Mouse (Mus musculus) hindbrain, postnatal 0 days (tissue): ENCODE results near the gene Pla2g10. TPM values are rescaled to one million over a fixed set of nuclear protein-coding genes. Genes with fewer than 3 reads are reported as not detected.
"Not testable (repeated sequence)": the region's sequence is repeated elsewhere in the genome, so short reads cannot be mapped to it uniquely, and the experiment has no call there.

Experiments used
- ATAC-seq: fragments of 200-750 bp; cut with Nextera tagmentation; 2 replicates; pipeline ENCODE4 v1.8.0; 2017; ENCODE audit warnings: mild to moderate bottlenecking, moderate TSS enrichment, moderate library complexity
- DNase-seq: peaks from one replicate; pipeline ENCODE4 v3.0.0-alpha.2; 2015; ENCODE audit warnings: low spot score
- H3K27ac ChIP-seq: fragments of 300-500 bp; sonication (generic); 2 replicates; pipeline ENCODE4 v1.5.1; 2014; ENCODE audit warnings: mild to moderate bottlenecking
- H3K27me3 ChIP-seq: fragments of 300-500 bp; sonication (generic); 2 replicates; pipeline ENCODE4 v1.6.1; 2014; ENCODE audit warnings: low read length, mixed read lengths; ENCODE audit not compliant: insufficient read depth
- H3K36me3 ChIP-seq: fragments of 300-500 bp; sonication (generic); 2 replicates; pipeline ENCODE4 v1.6.1; 2014; ENCODE audit warnings: low read length, mixed read lengths; ENCODE audit not compliant: insufficient read depth
- H3K4me1 ChIP-seq: fragments of 300-500 bp; sonication (generic); 2 replicates; pipeline ENCODE4 v1.6.1; 2014; ENCODE audit warnings: antibody characterized with exemption, low read length, mixed read lengths; ENCODE audit not compliant: insufficient read depth
- H3K4me2 ChIP-seq: fragments of 300-500 bp; sonication (generic); 2 replicates; pipeline ENCODE4 v1.6.1; 2014; ENCODE audit warnings: low read depth, mild to moderate bottlenecking, low read length, moderate library complexity, mixed read lengths
- H3K4me3 ChIP-seq: fragments of 300-500 bp; sonication (generic); 2 replicates; pipeline ENCODE4 v1.5.1; 2014; ENCODE audit warnings: low read length
- H3K9ac ChIP-seq: fragments of 300-500 bp; sonication (generic); replicated peaks from 2 replicates; pipeline ENCODE4 v1.6.1; 2014; ENCODE audit warnings: mild to moderate bottlenecking, low read length, moderate library complexity, mixed read lengths
- H3K9me3 ChIP-seq: fragments of 300-500 bp; sonication (generic); 2 replicates; pipeline ENCODE4 v1.6.1; 2016; ENCODE audit warnings: low read length, mixed read lengths
- CTCF ChIP-seq: IDR thresholded peaks from 2 replicates; pipeline ENCODE4 v1.5.1; 2016; ENCODE audit warnings: antibody characterized with exemption, control low read depth, low read depth
- WGBS: fragments of 180-500 bp; shearing (Covaris S2); extraction: QIAGEN DNeasy Blood & Tissue Kit; methylation state at CpG from one replicate; pipeline ENCODE4 v1.1.7; 2014; 5-methylcytosine and 5-hydroxymethylcytosine counted together
- polyA plus RNA-seq: library from polyadenylated mRNA; unstranded; fragments of >200 nt; fragmentation: Nextera tagmentation; extraction: Ambion mirVana; gene quantifications from 2 replicates; pipeline ENCODE4 v1.2.1, GENCODE M21; 2015
- total RNA-seq: library from RNA; depleted of rRNA; stranded (reverse); fragments of >200 nt; gene quantifications from 2 replicates; pipeline ENCODE4 v1.2.3, GENCODE M21; 2014; rRNA removed

The Pla2g10 gene
- not detected in 2 replicates for total RNA-seq
- polyA plus RNA-seq: 0.19 TPM in 1 of 2 replicates, not detected in the other

- Histone ChIP-seq H3K4me1 (no peaks in the 10 kb centered on the region), H3K27me3 (no peaks in the 10 kb centered on the region), H3K36me3 (no peaks in the 10 kb centered on the region), H3K9ac (no peak within 1 kb of the TSS), H3K4me2 (peak within 1 kb of the TSS; percentile 34), H3K9me3 (no peaks in the 10 kb centered on the region), H3K27ac (no peak within 1 kb of the TSS), H3K4me3 (no peak within 1 kb of the TSS)
- TF ChIP-seq CTCF: no peak
- no peak for ATAC-seq
- 16% methylated on average over 26 of the region's 26 CpGs for WGBS
- DNase-seq: peak; percentile 2
These were observed at the start of gene Pla2g10 for GRCm38 (mm10) chr16:13730285-13731255. Gene Pla2g10 (minus strand): TSS chr16:13730983.

GRCm38 (mm10) chr16:13774651-13775050 lies 43.9 kb upstream of the Pla2g10 start:
- not testable (repeated sequence) for H3K4me3 ChIP-seq, H3K27ac ChIP-seq, H3K36me3 ChIP-seq, H3K9me3 ChIP-seq, DNase-seq, H3K9ac ChIP-seq, H3K27me3 ChIP-seq, H3K4me2 ChIP-seq, ATAC-seq, H3K4me1 ChIP-seq
- 85% methylated on average over 3 of the region's 3 CpGs for WGBS

- H3K4me3 ChIP-seq, H3K4me2 ChIP-seq, H3K9ac ChIP-seq, ATAC-seq, H3K27me3 ChIP-seq, H3K9me3 ChIP-seq, H3K4me1 ChIP-seq, DNase-seq, H3K27ac ChIP-seq, H3K36me3 ChIP-seq: not testable (repeated sequence)
- 75% methylated on average over 2 of the region's 2 CpGs for WGBS
These were observed 43.2 kb upstream of the Pla2g10 start for GRCm38 (mm10) chr16:13774011-13774410.

GRCm38 (mm10) chr16:13772051-13772450 lies 41.3 kb upstream of the Pla2g10 start:
- not testable (repeated sequence) for H3K27me3 ChIP-seq, H3K4me2 ChIP-seq, DNase-seq, H3K9ac ChIP-seq, H3K36me3 ChIP-seq, H3K4me1 ChIP-seq, H3K27ac ChIP-seq, H3K9me3 ChIP-seq, ATAC-seq, H3K4me3 ChIP-seq
- 88% methylated on average over 5 of the region's 5 CpGs for WGBS

- not testable (repeated sequence) for H3K36me3 ChIP-seq, ATAC-seq, H3K4me1 ChIP-seq, DNase-seq, H3K4me2 ChIP-seq, H3K9ac ChIP-seq, H3K9me3 ChIP-seq, H3K27me3 ChIP-seq, H3K4me3 ChIP-seq, H3K27ac ChIP-seq
- 77% methylated on average over 4 of the region's 4 CpGs for WGBS
These were observed 40.8 kb upstream of the Pla2g10 start for GRCm38 (mm10) chr16:13771603-13772002.

- no peaks in the 10 kb centered on the region for H3K36me3 ChIP-seq
- no peak overlapping the region for H3K4me3 ChIP-seq
- DNase-seq (no peak), ATAC-seq (no peak)
- H3K27ac ChIP-seq: no peak overlapping the region
- TF ChIP-seq CTCF: no peak
- no peaks in the 10 kb centered on the region for H3K9me3 ChIP-seq
- no peaks in the 10 kb centered on the region for H3K4me1 ChIP-seq
- no peak overlapping the region for H3K4me2 ChIP-seq
- H3K9ac ChIP-seq: no peak overlapping the region
- no peaks in the 10 kb centered on the region for H3K27me3 ChIP-seq
These were observed 35.6 kb upstream of the Pla2g10 start for GRCm38 (mm10) chr16:13766367-13766766.

GRCm38 (mm10) chr16:13764519-13764918 lies 33.7 kb upstream of the Pla2g10 start:
- Histone ChIP-seq H3K36me3 (no peaks in the 10 kb centered on the region), H3K9me3 (no peaks in the 10 kb centered on the region), H3K27ac (no peak overlapping the region), H3K9ac (no peak overlapping the region), H3K4me1 (no peaks in the 10 kb centered on the region), H3K4me3 (no peak overlapping the region), H3K27me3 (no peaks in the 10 kb centered on the region), H3K4me2 (no peak overlapping the region)
- DNase-seq (no peak), ATAC-seq (no peak)
- no peak for TF ChIP-seq CTCF
- WGBS: 80% methylated on average over 3 of the region's 3 CpGs

GRCm38 (mm10) chr16:13762807-13763206 lies 32.0 kb upstream of the Pla2g10 start:
- DNase-seq, H3K27me3 ChIP-seq, H3K4me2 ChIP-seq, H3K4me1 ChIP-seq, H3K9me3 ChIP-seq, H3K36me3 ChIP-seq, H3K27ac ChIP-seq, ATAC-seq, H3K4me3 ChIP-seq, H3K9ac ChIP-seq: not testable (repeated sequence)
- 91% methylated on average over 1 of the region's 1 CpGs for WGBS
